Mouse (Mus musculus): Measurements from ENCODE around the gene Plekhn1.

GRCm38 (mm10) chr4:156253043-156253442, 18.4 kb upstream of the Plekhn1 start:
- TF ChIP-seq CTCF (IDR thresholded peaks at IDR 0.05; ENCODE audit: control insufficient read depth, insufficient read depth, insufficient read length) (no peak), CEBPB (IDR thresholded peaks at IDR 0.05; ENCODE audit: low read depth) (no peak), MAX (IDR thresholded peaks at IDR 0.05) (no peak), USF1 (IDR thresholded peaks at IDR 0.05; ENCODE audit: low read depth) (no peak), FOSL1 (IDR thresholded peaks at IDR 0.05; ENCODE audit: insufficient read depth, low read length, poor library complexity, severe bottlenecking) (no peak)

Measured in C2C12 (cell line).